Mouse (Mus musculus): ENCODE data around the gene Trir.

- TF ChIP-seq CTCF (IDR thresholded peaks at IDR 0.05; ENCODE audit: borderline replicate concordance, insufficient read depth, low read length) (no peak), POLR2A (IDR thresholded peaks at IDR 0.05; ENCODE audit: low read depth, low read length) (no peak; the same call in 1 of the 2 replicates)
Observed at GRCm38 (mm10) chr8:84986379-84986945, 40.2 kb upstream of the Trir start.

Measured in embryonic fibroblast, embryonic 13.5 days (primary cell).